In the genomic region with DNA sequence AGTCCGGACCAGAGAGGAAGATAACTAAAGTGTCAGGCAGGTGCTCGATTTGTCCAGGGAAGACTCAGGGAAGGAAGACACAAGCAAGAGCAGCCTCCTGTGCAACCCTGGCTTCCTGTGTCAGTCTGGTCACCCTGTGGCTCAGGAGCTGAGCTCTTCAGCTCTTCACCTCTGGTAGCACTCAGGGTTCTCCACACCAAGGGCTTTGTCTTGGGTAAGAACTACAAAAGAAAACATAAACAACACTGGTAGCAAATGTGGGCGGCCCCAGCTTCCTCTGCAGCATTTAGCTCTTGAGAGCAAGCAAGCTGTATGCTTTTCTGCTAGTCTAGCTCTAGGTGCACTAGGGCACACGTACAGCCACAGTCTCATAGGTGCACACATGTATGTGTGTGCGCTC, we compare ENCODE assay signal across 23 mouse cellular contexts. TPM values are rescaled to one million over a fixed set of nuclear protein-coding genes. Genes with fewer than 3 reads are reported as not detected.
DNase-seq lines count a peak whose midpoint lies in the region; ATAC-seq lines count a peak whose summit lies in the region.
"Had no signal": no experiment of that assay in that cellular context is flagged by ENCODE, and none has a peak within 500 bp of the region (broad histone marks: within the 10 kb centered on the region; RNA-seq: fewer than 3 reads in every experiment).

No protein-coding gene starts in this region.

- H3K36me3 ChIP-seq in lung, embryonic 15.5 days, result peaks cover under 1% of the 10 kb centered on the region; the same call in 1 of the 2 replicates
- H3K36me3 ChIP-seq in intestine, embryonic 16.5 days (ENCODE audit: control insufficient read depth, insufficient read depth, low read length), result no peaks in the 10 kb centered on the region

- H3K4me3 ChIP-seq in lung, embryonic 15.5 days, result no peak overlapping the region
- H3K4me3 ChIP-seq in intestine, embryonic 16.5 days (ENCODE audit: low read length), result no peak overlapping the region
- H3K4me3 ChIP-seq: embryonic facial prominence, embryonic 15.5 days; forebrain, embryonic 10.5 days; gastrocnemius, adult 2 months; heart, embryonic 12.5 days; limb, embryonic 10.5 days; stomach, embryonic 15.5 days had no signal

- no peak overlapping the region for H3K9ac ChIP-seq in lung, embryonic 15.5 days
- no peak overlapping the region for H3K9ac ChIP-seq in intestine, embryonic 16.5 days (ENCODE audit: low read depth, low read length)
- H3K9ac ChIP-seq: embryonic facial prominence, embryonic 15.5 days; heart, embryonic 12.5 days; stomach, embryonic 15.5 days had no signal

- H3K27ac ChIP-seq in lung, embryonic 15.5 days, result peak overlapping the region; percentile 63
- no peak overlapping the region for H3K27ac ChIP-seq in intestine, embryonic 16.5 days (ENCODE audit: low read length)
- H3K27ac ChIP-seq: embryonic facial prominence, embryonic 15.5 days; forebrain, embryonic 10.5 days; limb, embryonic 10.5 days; macrophage; stomach, embryonic 15.5 days had no signal

- no peak for ATAC-seq in lung, embryonic 15.5 days (ENCODE audit: borderline replicate concordance, extremely low read depth, low FRiP score, low TSS enrichment)
- peak; percentile 74 for ATAC-seq in activated CD4-positive, CD25-positive, alpha-beta regulatory T cell, adult 4 months
- no peak for ATAC-seq in intestine, embryonic 16.5 days
- ATAC-seq: hindbrain, embryonic 16.5 days had no signal

- H3K27me3 ChIP-seq in lung, embryonic 15.5 days, result no peaks in the 10 kb centered on the region
- no peaks in the 10 kb centered on the region for H3K27me3 ChIP-seq in intestine, embryonic 16.5 days (replicated peaks; ENCODE audit: control insufficient read depth, insufficient read depth, low read length)
- H3K27me3 ChIP-seq: embryonic facial prominence, embryonic 15.5 days; heart, embryonic 12.5 days; stomach, embryonic 15.5 days had no signal

- no peak for DNase-seq in lung, adult 18-20 months
- DNase-seq in CD4-positive, CD25-positive, alpha-beta regulatory T cell, adult 2 months (ENCODE audit: low read depth, low spot score), result peak; percentile 60
- DNase-seq in lung, postnatal 36 days, result peak; percentile 23
- DNase-seq in cerebellum, adult 11-12 months, result no peak
- DNase-seq: cerebellum, adult 2 months; cerebellum, postnatal 36 days; gastrocnemius, adult 2 months; kidney, adult 18-20 months; kidney, postnatal 14 days; retina, postnatal 1 day had no signal

- 65% methylated on average over 5 of the region's 5 CpGs for WGBS in lung, embryonic 15.5 days
- 78% methylated on average over 5 of the region's 5 CpGs for WGBS in intestine, embryonic 16.5 days

- H3K4me2 ChIP-seq in lung, embryonic 15.5 days, result no peak overlapping the region
- no peak overlapping the region for H3K4me2 ChIP-seq in intestine, embryonic 16.5 days (ENCODE audit: low read depth, low read length)
- H3K4me2 ChIP-seq: embryonic facial prominence, embryonic 15.5 days; heart, embryonic 12.5 days; liver, embryonic 11.5 days; midbrain, embryonic 11.5 days; stomach, embryonic 15.5 days had no signal

- H3K4me1 ChIP-seq in lung, embryonic 15.5 days, result peaks cover 9% of the 10 kb centered on the region; the same call in 1 of the 2 replicates
- H3K4me1 ChIP-seq in intestine, embryonic 16.5 days (ENCODE audit: control insufficient read depth, insufficient read depth, low read length), result 0 out of 2 replicates have a peak, but pooled peaks cover 2% of the 10 kb centered on the region
- H3K4me1 ChIP-seq: embryonic facial prominence, embryonic 15.5 days; forebrain, embryonic 10.5 days; limb, embryonic 10.5 days; stomach, embryonic 15.5 days had no signal

- no peaks in the 10 kb centered on the region for H3K9me3 ChIP-seq in lung, embryonic 15.5 days
- no peaks in the 10 kb centered on the region for H3K9me3 ChIP-seq in intestine, embryonic 16.5 days (ENCODE audit: control insufficient read depth, low read length)
- H3K9me3 ChIP-seq: embryonic facial prominence, embryonic 15.5 days; forebrain, embryonic 10.5 days; G1E; heart, embryonic 12.5 days; limb, embryonic 10.5 days; stomach, embryonic 15.5 days had no signal

RNA-seq across cellular contexts. Expression of gene Mfsd4a, which starts 29.1 kb away (rescaled TPM):
- 15.0 and 16.3 TPM in 2 replicates for polyA plus RNA-seq in lung, embryonic 15.5 days (2015; fragmentation: Nextera tagmentation; extraction: Ambion mirVana)
- 10 to 100 TPM; 39.0 to 45.4 TPM for polyA plus RNA-seq in activated CD4-positive, CD25-positive, alpha-beta regulatory T cell, adult 4 months (2017; shearing (Covaris generic))
- polyA plus RNA-seq in intestine, embryonic 16.5 days (2015; fragmentation: Nextera tagmentation; extraction: Ambion mirVana), result 8.7 and 10.1 TPM in 2 replicates
- polyA plus RNA-seq: G1E had no signal

RNA-seq across cellular contexts. Expression of gene Elk4, which starts 31.3 kb away (rescaled TPM):
- 24.2 and 28.6 TPM in 2 replicates for polyA plus RNA-seq in lung, embryonic 15.5 days (2015; fragmentation: Nextera tagmentation; extraction: Ambion mirVana)
- 10 to 100 TPM; 62.3 to 71.4 TPM for polyA plus RNA-seq in activated CD4-positive, CD25-positive, alpha-beta regulatory T cell, adult 4 months (2017; shearing (Covaris generic))
- 13.2 and 14.3 TPM in 2 replicates for polyA plus RNA-seq in intestine, embryonic 16.5 days (2015; fragmentation: Nextera tagmentation; extraction: Ambion mirVana)

Comparison
In these comparisons a context has a peak if more than half of its experiments do, and no peak if none do; other contexts are left out.
1. DNase-seq: peak in CD4-positive, CD25-positive, alpha-beta regulatory T cell, adult 2 months (single experiment) and lung, postnatal 36 days (single experiment); none in lung, adult 18-20 months (0 of 2) and cerebellum, adult 11-12 months (single experiment).